Mouse (Mus musculus): ENCODE data around the gene Il1r1.
"Not testable (repeated sequence)": the region's sequence is repeated elsewhere in the genome, so short reads cannot be mapped to it uniquely, and the experiment has no call there.

The Il1r1 gene

DNA sequence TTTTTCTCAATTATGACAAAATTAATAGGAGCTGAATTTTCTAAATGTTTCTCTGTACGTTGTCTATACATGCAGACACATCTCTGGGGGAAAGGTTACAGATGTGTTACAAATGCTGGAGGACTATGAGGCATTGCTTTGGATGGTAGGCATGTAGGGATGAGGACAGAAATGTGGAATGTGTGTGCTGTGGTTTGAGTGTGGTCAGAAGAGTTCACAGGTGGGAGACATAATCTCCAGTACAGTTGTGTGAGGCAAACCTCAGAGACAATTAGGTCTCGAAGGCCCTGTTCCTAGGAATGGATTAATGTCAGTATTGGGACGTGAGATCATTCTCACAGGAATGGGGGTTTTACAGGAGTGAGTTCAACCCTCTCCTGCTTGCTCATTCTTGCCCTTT lies 47.3 kb downstream of the Il1r1 start:
- DNase-seq: no peak

DNA sequence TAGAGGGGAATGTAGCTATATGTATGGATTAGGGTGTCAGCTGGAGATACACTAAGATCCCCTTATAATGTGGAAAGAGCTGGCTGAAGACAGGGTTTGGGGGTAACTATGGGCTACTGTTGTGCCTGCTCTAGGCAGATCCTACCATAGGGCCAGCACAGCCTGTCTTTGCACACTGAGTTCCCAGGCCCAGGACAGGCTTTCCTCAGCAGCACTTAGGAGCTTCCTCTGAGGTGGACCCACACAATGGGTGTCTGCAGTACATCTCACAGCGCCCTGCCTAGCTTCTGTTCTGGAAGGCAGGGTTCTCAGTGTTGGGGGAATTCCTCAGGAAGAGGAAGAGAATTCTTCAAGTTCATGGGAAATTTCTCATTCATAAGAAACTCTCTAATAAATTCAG lies 48.6 kb downstream of the Il1r1 start:
- DNase-seq: no peak

DNA sequence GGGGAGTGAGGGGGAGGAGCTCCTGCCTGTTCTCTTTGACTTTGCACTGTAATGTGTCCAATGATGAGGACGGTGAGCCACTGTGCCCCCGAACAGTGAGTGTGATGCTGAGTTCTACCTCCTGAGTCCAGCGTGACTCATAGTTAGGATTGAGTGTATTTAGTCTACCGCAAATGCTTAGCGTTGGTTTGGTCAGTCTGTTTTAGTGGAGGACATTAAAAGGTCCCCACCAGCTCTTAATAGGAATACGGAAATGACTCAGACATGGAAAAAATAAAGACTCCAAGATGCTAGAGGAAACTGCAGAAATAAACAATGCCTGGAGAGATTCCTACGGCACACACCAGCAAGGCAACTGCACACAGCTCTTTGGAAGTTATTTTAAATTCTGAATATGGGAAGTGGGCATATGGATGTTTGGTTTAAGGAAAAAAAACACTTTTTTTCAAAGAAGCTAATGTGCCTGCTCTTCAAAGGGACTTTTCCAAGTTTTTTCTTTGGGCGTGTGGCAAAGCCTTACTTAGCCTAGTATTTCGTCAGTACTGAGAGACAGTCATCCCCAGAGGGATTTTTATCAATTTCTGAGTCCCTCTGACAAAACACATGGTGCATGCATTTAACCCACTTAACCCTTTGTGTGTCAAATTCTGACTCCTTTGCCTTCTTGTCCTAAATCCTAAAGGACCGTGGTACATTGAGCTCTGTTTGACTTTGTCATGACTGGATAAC lies 50.6 kb downstream of the Il1r1 start:
- no peak for DNase-seq

DNA sequence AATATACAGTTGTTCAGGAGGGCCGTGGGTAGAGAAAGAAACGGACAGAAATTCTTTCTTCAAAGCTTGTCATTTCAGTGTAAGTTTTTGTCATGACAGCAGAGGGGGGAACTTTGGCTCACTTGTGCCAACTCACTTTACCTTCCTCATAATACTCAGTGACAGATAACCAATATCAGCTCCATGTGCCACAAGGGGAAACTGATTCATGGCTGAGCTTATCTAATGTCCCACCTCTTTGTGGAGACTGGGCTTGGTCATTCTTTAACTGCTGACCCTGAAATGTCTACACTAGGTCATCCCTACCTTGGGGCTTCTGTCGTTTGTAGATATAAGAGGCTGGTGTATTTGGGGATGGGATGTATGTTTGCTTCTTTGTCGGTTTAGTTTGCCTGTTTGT lies 53.1 kb downstream of the Il1r1 start:
- no peak for DNase-seq

DNA sequence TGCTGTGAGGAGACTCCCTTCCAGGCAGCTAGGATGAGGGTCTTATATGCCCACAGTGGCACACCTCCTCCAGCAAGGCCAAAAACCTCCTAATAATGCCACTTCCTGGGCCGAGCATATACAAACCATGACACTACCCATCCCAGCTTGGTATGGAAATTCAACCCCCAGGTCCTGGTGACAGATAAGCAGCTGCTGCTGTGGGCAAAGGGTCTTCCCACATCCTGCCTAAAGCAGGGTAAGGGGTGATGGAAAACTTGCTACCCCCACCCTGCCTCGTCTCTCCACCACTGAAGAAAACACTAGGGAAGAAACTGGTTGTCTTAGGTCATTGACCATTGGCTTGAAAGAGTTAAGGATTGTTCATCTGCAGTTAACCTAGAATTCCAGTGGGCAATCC lies 53.8 kb downstream of the Il1r1 start:
- no peak for DNase-seq

DNA sequence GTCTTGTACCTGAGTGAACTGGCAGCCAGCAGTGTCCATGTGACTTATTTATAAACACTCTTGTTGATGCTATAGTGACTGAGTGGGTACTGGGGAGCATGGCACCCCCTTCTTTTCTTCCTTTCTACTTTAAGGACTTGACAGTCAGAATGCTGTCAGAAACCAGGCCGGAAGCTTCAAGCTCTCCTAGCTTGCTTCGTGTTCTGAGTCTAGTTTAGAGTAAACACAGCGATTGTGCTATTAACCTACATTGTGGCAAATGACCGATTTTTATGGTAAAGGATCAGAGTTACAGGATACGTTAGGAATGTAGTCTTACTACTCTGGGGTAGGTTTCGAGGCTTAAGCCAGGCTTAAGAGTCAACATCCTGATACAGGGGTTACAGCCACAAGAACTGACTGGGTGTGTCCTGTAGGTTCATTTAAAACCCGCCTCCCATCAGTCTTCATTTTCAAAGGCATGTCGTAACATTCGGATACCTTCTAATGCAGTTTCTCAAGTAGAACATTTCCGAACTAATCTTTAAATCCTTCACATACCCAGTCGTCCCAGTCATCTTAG lies 54.4 kb downstream of the Il1r1 start:
- no peak for DNase-seq

DNA sequence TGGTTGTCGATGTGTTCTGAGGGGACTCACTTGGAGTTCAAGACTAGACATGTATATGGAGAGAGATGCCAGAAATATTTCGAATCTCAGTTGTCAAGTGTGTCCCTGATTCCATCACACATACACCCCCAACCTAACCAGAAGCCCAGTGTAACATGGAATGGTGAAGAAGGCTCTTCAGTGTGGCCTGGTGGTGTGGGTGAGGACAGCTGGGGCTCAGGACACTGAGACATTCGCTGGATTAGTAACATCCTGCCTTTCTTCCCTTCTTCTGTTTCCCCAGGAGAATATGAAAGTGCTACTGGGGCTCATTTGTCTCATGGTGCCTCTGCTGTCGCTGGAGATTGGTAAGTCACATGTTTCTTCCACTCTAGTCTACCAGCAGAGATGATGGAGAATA lies 57.1 kb downstream of the Il1r1 start:
- DNase-seq: no peak

DNA sequence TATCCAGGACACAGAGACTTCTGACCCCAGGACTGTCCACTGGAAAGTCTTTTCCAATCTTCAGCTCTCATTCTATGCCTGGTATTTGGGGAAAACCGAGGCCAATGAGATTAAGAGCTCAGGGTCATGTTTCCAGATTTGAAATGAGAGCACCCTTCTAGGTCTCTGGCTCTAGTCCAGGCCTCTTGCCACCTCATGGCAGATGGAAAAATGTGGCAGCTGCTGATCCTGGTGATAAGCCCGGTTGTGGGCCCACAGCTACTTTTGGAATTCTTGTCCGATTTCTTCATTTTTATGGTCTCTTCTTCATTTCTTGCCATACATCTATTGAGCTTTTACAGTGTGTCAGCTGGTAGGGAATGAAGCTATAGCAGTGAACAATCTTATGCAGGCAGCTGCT lies 57.5 kb downstream of the Il1r1 start:
- DNase-seq: no peak

DNA sequence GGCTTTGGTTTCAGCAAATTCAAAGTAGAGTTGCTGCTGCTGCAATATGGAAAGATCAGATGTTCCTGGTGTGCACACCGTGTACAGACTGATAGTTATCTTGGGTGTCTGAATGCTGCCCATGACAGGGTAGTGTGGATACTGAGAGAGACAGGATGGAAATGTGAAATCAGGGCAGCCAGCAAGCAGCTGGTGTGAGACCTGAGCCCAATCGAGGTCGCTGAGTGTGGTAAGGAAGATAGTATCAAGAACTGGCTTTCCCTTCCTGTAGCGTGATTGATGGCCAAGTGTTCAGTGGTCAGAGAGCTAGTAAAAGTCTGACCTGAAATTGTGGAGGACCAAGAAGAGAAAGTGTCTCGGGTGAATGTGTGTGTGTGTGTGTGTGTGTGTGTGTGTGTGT lies 59.1 kb downstream of the Il1r1 start:
- DNase-seq: no peak

DNA sequence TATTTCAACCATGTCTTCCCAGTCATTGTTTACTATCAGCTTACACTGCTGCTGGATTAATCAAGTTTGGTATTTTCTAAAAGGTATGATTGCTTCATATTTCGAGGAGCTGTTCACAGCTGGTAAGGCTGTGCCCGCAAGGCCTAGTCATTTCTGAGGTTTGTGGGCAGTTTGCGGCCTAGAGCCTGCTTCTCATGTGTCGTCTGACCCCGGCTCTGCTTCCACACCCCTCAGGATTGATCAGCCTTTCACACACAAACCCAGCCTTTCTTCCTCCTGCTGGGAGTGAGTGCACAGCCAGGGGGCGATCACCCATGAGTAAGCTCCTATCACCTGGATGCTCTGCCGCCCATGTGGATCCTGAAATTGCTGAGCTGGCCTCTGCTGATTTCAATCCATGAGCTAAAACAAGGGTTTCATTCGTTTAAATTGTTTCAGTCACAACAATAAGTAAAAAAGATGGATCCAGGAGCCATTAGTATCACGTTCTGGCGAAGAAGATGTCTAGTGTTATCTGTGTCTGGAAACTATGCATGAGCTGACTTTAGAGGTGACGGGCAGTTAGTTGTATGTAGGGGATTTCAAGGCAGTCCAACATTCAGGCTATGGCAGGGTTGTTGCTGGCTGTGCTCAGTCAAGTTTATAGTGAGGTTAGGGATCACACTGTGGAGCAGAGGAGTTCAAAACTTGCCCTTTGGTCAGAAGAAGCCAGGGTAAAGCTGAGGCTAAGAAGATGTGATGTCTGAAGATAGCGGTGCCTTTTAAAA lies 65.8 kb downstream of the Il1r1 start:
- no peak for DNase-seq

DNA sequence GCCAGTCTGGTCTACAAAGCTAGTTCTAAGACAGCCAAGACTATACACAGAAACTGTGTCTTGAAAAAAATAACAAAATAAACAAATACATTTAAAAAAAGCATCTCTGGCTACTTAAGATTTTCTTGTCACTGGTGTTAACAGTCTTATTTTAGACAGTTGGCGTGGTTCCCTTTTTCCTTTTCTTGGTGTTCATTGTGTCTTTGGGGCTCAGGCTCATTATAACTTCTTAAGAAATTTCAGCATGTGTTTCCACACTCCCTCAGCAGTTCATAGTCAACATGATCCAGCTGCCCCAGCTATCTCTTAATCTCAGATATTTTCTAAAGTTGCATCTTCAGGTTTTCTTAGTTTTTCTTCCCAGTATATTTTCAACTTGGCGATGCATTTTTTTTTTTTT lies 67.4 kb downstream of the Il1r1 start:
- no peak for DNase-seq

DNA sequence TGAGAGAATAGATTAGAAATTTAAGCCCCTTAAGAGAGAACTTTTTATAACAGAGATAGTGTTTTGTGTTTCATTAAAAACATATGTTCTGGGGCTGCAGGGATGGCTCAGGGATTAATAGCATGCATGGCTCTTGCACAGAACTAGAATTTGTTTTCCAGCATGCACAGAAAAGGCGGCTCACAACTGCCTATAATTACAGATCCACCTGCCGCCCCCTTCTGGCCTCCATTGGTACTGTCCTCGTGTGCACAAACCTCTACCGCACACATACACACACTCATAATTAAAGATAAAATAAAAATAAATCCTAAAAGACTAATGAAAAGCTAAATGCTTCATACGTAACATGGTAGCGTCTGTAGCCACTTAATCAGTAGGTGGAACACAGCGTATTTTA lies 69.0 kb downstream of the Il1r1 start:
- DNase-seq: no peak

DNA sequence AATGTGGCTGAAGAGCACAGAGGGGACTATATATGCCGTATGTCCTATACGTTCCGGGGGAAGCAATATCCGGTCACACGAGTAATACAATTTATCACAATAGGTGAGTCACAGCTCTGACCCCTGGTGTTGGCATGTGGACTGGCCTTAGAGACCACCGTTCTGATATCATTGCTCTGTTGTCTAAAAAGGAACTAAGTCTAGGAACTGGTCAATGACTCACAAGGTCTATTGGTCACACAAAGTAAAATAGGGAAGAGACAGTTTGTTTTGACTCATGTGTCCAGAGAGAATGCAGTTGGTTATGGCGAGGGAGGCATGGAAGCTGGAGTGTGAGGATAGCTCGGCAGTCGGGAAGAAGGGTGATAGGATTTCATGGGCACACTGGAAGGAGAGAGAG lies 69.9 kb downstream of the Il1r1 start:
- DNase-seq: no peak

DNA sequence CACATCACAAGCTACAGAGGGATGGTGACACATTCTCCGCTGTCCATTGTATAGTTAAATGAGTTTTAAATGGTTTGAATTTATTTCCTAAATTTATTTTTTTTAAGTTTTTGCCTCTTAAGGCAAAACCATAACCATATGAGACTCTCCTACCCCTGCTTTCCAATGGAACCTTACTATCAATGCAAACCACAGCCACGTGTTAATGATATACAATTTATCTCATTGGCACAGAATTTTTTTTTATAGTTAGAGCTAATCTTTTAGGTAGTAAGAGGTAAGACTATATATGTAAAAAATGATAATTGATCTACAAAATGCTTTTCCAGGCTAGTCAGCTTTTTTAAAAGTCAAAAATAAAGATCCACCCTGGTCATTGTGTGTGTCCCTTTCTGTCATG lies 73.2 kb downstream of the Il1r1 start:
- DNase-seq: no peak

DNA sequence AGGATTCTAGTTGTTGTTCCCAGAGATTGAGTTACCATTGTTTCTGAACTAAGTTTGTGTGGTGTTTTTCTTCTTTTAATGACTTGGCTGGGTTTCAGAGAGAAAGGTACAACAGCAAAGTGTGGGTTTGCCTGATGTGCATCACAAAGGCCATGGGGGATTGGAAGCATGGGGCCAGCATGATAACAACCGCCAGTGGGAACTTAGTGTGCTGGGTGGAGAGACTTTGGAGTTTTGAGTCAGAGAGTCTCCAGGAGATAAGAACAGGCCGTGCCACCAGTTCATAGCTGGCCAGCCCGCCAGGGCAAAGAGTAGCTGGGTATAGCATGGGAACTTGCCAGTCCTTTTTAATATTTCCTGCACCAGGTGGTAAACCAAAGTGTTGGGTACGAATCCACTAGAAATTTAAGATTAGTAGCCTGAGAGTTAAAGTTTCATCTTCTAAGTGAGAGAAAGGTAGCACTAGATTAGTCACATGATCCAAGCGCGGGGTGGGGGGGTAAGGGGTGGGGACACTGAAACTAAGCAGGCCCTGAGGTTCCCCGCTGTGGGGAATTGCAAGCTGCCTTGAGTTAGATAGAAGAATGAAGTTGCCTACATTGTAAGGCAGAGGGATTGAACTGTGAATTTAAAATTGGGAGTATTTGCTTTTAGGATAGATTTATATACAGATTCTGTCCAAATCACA lies 78.4 kb downstream of the Il1r1 start:
- no peak for DNase-seq

DNA sequence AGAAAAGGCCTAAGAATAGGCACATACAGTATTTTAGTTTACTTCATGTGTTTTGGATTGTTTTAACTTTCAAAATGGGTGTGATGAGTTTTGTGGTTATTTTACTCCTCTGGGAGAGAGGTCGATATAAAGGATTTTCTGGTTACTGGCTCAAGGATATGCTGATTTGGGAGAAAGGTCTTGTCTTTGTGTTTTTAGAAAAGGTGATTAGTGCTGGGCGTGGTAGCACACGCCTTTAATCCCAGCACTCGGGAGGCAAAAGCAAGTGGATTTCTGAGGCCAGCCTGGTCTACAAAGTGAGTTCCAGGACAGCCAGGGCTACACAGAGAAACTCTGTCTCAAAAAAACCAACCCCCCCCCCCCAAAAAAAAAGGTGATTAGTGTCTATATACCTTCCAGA lies 79.4 kb downstream of the Il1r1 start:
- DNase-seq: not testable (repeated sequence)

DNA sequence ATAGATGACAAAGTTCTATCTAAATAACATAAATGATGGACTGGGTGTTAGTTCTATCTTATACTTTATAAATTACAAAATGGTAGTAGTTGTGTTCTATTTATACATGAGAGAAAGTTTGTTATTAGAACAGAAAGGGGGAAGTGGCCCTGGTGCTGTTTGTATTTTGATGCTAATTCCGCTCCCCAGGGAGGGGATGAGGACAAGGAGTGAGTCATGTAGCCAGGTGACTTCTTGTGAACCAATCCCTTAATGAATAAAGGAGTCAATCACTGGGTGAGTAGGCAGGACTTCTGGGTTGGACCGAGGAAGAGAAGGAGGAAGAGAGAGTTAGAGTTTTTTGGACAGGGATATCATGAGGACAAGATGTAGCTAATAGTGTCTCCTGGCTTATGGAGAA lies 81.2 kb downstream of the Il1r1 start:
- no peak for DNase-seq

DNA sequence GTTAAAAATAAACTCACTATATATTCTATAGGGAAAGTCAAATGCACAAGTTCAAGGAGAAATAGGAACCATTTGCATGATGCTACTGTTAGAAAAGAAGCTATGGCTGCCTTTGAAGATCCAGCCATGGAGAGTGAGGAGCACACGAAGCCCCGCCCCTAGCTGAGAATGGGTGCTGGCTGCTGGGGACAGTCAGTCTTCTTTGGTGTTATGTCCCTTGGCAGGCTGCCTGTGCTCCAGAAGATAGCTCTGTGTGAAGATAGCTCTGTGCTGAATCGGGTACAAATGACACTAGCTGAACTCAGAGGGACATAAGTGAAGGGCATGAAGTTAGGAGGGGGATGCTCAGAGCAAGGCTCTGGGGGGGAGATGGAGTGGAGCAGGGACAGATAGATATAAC lies 86.2 kb downstream of the Il1r1 start:
- no peak for DNase-seq

DNA sequence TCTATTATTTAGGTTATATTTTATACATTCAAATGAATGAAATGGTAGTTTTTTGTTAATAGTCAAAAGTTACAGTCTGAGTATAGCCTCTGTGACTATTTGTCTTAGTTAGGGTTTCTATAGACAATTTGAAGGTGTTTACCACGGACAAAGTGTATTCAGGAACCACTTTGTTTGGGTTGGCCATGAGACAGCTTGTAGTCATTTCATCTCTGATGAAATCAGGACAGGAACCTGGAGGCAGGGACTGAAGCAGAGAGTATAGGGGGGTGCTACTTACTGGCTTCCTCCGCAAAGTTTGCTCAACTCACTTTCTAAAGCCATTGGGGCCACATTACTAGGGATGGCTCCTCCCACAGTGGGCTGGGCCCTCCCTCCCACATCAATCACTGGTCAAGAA lies 86.7 kb downstream of the Il1r1 start:
- no peak for DNase-seq

DNA sequence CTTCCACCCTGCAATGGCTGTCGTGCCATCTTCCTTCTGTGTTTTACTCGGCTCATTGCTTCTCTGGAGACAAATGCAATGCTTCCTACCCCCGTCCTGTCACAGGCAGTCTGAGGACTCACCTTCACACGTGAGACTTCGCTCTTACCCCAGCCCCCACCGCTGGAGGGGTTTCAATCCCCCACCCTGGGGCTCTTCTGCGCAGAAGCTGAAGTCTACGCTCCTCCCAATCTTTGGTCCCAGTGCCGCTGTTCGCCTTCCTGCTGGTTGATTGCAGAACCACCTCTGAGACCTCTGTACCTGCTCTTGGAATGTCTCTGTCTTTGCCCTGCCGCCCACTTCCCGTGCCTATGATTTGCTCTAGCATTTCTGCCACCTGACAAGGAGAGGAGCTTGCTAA lies 89.1 kb downstream of the Il1r1 start:
- no peak for DNase-seq

DNA sequence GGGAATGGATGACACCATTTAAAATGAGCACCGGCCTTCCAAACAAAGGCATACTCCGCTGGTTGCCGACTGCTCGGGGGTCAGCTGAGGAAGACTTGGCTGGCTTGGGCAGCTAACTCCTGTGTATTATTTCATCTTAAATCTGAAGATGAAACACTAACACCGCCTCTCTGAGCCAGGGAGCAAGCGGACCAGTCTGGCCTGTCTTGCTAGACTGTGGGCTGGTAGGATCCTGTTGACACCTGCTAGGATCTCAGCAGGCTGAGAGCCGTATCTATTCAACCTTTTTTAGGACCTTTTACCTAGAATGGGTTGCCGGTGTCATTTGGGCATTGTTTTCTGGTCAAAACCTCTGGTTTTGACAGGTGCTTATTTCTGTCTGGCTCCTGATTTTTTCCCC lies 92.8 kb downstream of the Il1r1 start:
- no peak for DNase-seq

DNA sequence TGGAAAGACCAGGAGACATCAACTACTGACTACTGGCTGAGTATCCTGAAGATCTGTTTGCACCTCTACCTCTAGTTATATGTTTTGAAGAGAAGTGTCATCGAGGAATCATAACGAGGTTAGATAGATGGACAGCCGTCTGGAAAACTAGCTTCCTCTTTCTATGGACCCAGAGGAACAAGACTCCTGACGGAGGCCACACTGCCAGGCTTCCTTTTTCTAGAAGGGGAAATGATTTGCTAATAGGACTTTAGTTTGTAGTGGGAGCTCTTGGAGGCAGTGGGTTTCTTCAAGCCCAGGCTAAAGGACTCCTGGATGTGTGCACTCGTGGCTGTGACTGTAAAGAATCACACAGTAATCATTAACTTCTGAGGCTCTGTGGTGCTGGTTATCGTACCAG lies 96.9 kb downstream of the Il1r1 start:
- DNase-seq: no peak

DNA sequence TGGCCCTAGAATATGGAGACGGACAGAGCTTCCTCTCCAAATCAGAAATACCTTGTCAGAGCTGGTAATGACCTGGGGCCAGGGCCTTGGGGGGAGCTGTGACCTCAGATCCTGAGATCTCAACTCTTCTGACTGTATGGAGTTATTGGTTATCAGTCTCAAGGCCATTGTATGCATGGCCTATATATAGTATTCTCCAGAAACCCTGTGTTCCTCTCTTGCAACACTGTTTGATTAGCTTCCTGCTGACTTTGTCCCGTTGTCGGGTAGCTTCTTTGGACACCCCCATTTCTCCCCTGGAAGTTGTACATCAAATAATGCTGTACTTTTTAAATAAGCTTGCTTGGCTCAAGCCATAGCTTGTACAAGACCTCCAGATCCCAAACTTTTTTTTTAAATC lies 97.7 kb downstream of the Il1r1 start:
- DNase-seq: no peak

DNA sequence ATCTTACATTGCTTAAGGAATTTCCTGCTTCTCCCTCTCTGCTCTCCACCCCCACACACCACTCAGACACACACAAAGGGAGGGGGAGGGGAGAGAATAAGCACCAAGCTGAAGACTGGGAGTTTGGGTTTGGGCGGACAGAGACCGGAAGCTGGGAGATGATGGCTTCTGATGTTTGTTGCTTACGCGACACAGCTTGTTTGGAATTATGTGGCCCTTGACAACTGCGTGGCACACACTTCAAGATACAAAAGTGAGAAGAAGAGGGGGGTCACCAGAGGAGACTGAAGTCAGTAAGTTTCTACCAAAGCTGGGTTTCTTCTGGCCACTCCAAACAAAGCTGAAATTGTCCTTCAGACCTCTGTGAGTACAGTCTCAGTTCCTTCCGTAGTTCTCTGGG lies 99.6 kb downstream of the Il1r1 start, which contains the start of gene Il1rl2:
Gene Il1rl2, plus strand, starts transcription at position 154 of the 400 bp plus-strand sequence.
- DNase-seq: no peak
